Mouse (Mus musculus) hindbrain, embryonic 11.5 days (tissue): ENCODE results near the gene Lif. TPM values are rescaled to one million over a fixed set of nuclear protein-coding genes. Genes with fewer than 3 reads are reported as not detected.

Experiments
- ATAC-seq: fragments of 200-750 bp; cut with Nextera tagmentation; 2 replicates; pipeline ENCODE4 v1.8.0; 2017; ENCODE audit warnings: mild to moderate bottlenecking, moderate TSS enrichment, moderate library complexity; ENCODE audit not compliant: low FRiP score
- DNase-seq: peaks from one replicate; pipeline ENCODE4 v3.0.0-alpha.2; 2015; ENCODE audit warnings: low spot score
- H3K27ac ChIP-seq: fragments of 300-500 bp; sonication (generic); 2 replicates; pipeline ENCODE4 v1.5.1; 2014; ENCODE audit warnings: mild to moderate bottlenecking, low read depth, low read length
- H3K27me3 ChIP-seq: fragments of 300-500 bp; sonication (generic); 2 replicates; pipeline ENCODE4 v1.6.1; 2014; ENCODE audit warnings: mild to moderate bottlenecking, low read length, moderate library complexity, mixed read lengths; ENCODE audit not compliant: control insufficient read depth, insufficient read depth
- H3K36me3 ChIP-seq: fragments of 300-500 bp; sonication (generic); 2 replicates; pipeline ENCODE4 v1.6.1; 2014; ENCODE audit warnings: mild to moderate bottlenecking, low read length, moderate library complexity, mixed read lengths; ENCODE audit not compliant: control insufficient read depth, insufficient read depth
- H3K4me1 ChIP-seq: fragments of 300-500 bp; sonication (generic); replicated peaks from 2 replicates; pipeline ENCODE4 v1.6.1; 2014; ENCODE audit warnings: low read length, mixed read lengths; ENCODE audit not compliant: control insufficient read depth, insufficient read depth
- H3K4me2 ChIP-seq: fragments of 300-500 bp; sonication (generic); replicated peaks from 2 replicates; pipeline ENCODE4 v1.6.1; 2014; ENCODE audit warnings: mild to moderate bottlenecking, low read depth, low read length
- H3K4me3 ChIP-seq: fragments of 300-500 bp; sonication (generic); 2 replicates; pipeline ENCODE4 v1.5.1; 2014; ENCODE audit warnings: low read depth, low read length
- H3K9ac ChIP-seq: fragments of 300-500 bp; sonication (generic); 2 replicates; pipeline ENCODE4 v1.6.1; 2014; ENCODE audit warnings: low read depth, low read length
- H3K9me3 ChIP-seq: fragments of 300-500 bp; sonication (generic); 2 replicates; pipeline ENCODE4 v1.6.1; 2016; ENCODE audit warnings: low read length; ENCODE audit not compliant: control insufficient read depth
- WGBS: fragments of 180-500 bp; shearing (Covaris S2); extraction: QIAGEN DNeasy Blood & Tissue Kit; methylation state at CpG from one replicate; pipeline ENCODE4 v1.1.7; 2014; 5-methylcytosine and 5-hydroxymethylcytosine counted together
- polyA plus RNA-seq: library from polyadenylated mRNA; unstranded; fragments of >200 nt; fragmentation: Nextera tagmentation; extraction: Ambion mirVana; gene quantifications from 2 replicates; pipeline ENCODE4 v1.2.1, GENCODE M21; 2014

The Lif gene
- polyA plus RNA-seq, 1 experiment from 2014 or later, result not detected

GRCm38 (mm10) chr11:4302363-4302913, 45.1 kb downstream of the Lif start:
- Histone ChIP-seq H3K36me3 (no peaks in the 10 kb centered on the region), H3K9me3 (no peaks in the 10 kb centered on the region), H3K9ac (no peak overlapping the region), H3K4me3 (no peak overlapping the region), H3K4me1 (no peaks in the 10 kb centered on the region), H3K4me2 (no peak overlapping the region), H3K27ac (no peak overlapping the region), H3K27me3 (no peaks in the 10 kb centered on the region)
- ATAC-seq, result no peak
- DNase-seq, result no peak
- WGBS, result 29% methylated on average over 5 of the region's 5 CpGs

DNA sequence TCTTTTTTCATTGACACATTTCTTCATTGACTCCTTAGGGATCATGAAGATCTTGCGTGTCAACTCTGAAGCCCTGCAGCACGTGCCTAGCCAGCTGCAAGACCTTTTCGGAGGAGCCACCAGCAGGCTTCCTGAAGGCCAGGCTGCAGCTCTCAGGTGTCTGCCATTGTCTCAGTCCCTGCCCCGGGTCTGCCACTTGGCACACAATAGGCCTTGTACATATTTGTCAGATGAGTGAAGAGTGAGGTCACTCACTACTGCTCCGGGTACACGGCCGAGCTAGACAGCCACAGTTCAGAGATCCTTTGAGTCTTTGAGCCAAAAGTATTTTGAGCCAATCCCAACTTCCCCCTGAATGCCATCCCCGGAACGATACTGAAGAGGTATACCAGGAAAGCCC, 45.7 kb downstream of the Lif start:
- Histone ChIP-seq H3K27ac (no peak overlapping the region), H3K9ac (no peak overlapping the region), H3K27me3 (no peaks in the 10 kb centered on the region), H3K36me3 (no peaks in the 10 kb centered on the region), H3K9me3 (no peaks in the 10 kb centered on the region), H3K4me2 (no peak overlapping the region), H3K4me1 (no peaks in the 10 kb centered on the region), H3K4me3 (no peak overlapping the region)
- 56% methylated on average over 9 of the region's 9 CpGs for WGBS
- ATAC-seq, result no peak
- no peak for DNase-seq

GRCm38 (mm10) chr11:4304203-4304602, 46.8 kb downstream of the Lif start:
- Histone ChIP-seq H3K4me3 (no peak overlapping the region), H3K27me3 (no peaks in the 10 kb centered on the region), H3K27ac (no peak overlapping the region), H3K9me3 (no peaks in the 10 kb centered on the region), H3K9ac (no peak overlapping the region), H3K4me2 (no peak overlapping the region), H3K36me3 (no peaks in the 10 kb centered on the region), H3K4me1 (no peaks in the 10 kb centered on the region)
- ATAC-seq, result no peak
- WGBS, result 69% methylated on average over 4 of the region's 4 CpGs
- no peak for DNase-seq

GRCm38 (mm10) chr11:4305090-4305489, 47.7 kb downstream of the Lif start:
- Histone ChIP-seq H3K36me3 (no peaks in the 10 kb centered on the region), H3K27me3 (no peaks in the 10 kb centered on the region), H3K4me3 (no peak overlapping the region), H3K4me1 (no peaks in the 10 kb centered on the region), H3K4me2 (no peak overlapping the region), H3K27ac (no peak overlapping the region), H3K9ac (no peak overlapping the region), H3K9me3 (no peaks in the 10 kb centered on the region)
- DNase-seq (no peak), ATAC-seq (no peak)
- 75% methylated on average over 4 of the region's 4 CpGs for WGBS

GRCm38 (mm10) chr11:4306086-4306485, 48.7 kb downstream of the Lif start:
- ATAC-seq, result no peak
- Histone ChIP-seq H3K4me2 (no peak overlapping the region), H3K27ac (no peak overlapping the region), H3K9ac (no peak overlapping the region), H3K36me3 (no peaks in the 10 kb centered on the region), H3K4me3 (no peak overlapping the region), H3K4me1 (no peaks in the 10 kb centered on the region), H3K9me3 (no peaks in the 10 kb centered on the region), H3K27me3 (no peaks in the 10 kb centered on the region)
- DNase-seq, result peak; percentile 28
- WGBS, result 64% methylated on average over 2 of the region's 2 CpGs

- DNase-seq (peak; percentile 25), ATAC-seq (no peak)
- no peaks in the 10 kb centered on the region for H3K9me3 ChIP-seq
- no peak overlapping the region for H3K4me2 ChIP-seq
- H3K4me3 ChIP-seq, result no peak overlapping the region
- H3K9ac ChIP-seq, result no peak overlapping the region
- no peaks in the 10 kb centered on the region for H3K4me1 ChIP-seq
- 24% methylated on average over 6 of the region's 6 CpGs for WGBS
- H3K36me3 ChIP-seq, result no peaks in the 10 kb centered on the region
- H3K27me3 ChIP-seq, result no peaks in the 10 kb centered on the region
- no peak overlapping the region; the same call in 1 of the 2 replicates for H3K27ac ChIP-seq
Observed at GRCm38 (mm10) chr11:4308060-4308513, 50.7 kb downstream of the Lif start.

GRCm38 (mm10) chr11:4308514-4309450, 51.4 kb downstream of the Lif start:
- no peak overlapping the region for H3K4me3 ChIP-seq
- no peak overlapping the region for H3K4me2 ChIP-seq
- no peak overlapping the region for H3K9ac ChIP-seq
- no peaks in the 10 kb centered on the region for H3K4me1 ChIP-seq
- no peaks in the 10 kb centered on the region for H3K36me3 ChIP-seq
- ATAC-seq, result no peak
- DNase-seq, result peak; percentile 51
- no peaks in the 10 kb centered on the region for H3K9me3 ChIP-seq
- WGBS, result 52% methylated on average over 25 of the region's 25 CpGs
- no peaks in the 10 kb centered on the region for H3K27me3 ChIP-seq
- no peak overlapping the region; the same call in 1 of the 2 replicates for H3K27ac ChIP-seq

- no peaks in the 10 kb centered on the region for H3K9me3 ChIP-seq
- WGBS, result 80% methylated on average over 4 of the region's 4 CpGs
- ATAC-seq (no peak), DNase-seq (no peak)
- H3K4me2 ChIP-seq, result no peak overlapping the region
- no peak overlapping the region for H3K27ac ChIP-seq
- H3K36me3 ChIP-seq, result no peaks in the 10 kb centered on the region
- no peak overlapping the region for H3K4me3 ChIP-seq
- H3K27me3 ChIP-seq, result no peaks in the 10 kb centered on the region
- H3K9ac ChIP-seq, result no peak overlapping the region
- no peaks in the 10 kb centered on the region for H3K4me1 ChIP-seq
Observed at GRCm38 (mm10) chr11:4309613-4310012, 52.3 kb downstream of the Lif start.

- 92% methylated on average over 4 of the region's 4 CpGs for WGBS
- H3K9me3 ChIP-seq, result no peaks in the 10 kb centered on the region
- H3K9ac ChIP-seq, result no peak overlapping the region
- no peak for DNase-seq
- no peak overlapping the region for H3K27ac ChIP-seq
- no peaks in the 10 kb centered on the region for H3K36me3 ChIP-seq
- no peak overlapping the region for H3K4me2 ChIP-seq
- H3K4me1 ChIP-seq, result no peaks in the 10 kb centered on the region
- no peak overlapping the region for H3K4me3 ChIP-seq
- H3K27me3 ChIP-seq, result no peaks in the 10 kb centered on the region
- ATAC-seq, result no peak
Observed at GRCm38 (mm10) chr11:4310324-4310723, 53.0 kb downstream of the Lif start.
